Mouse (Mus musculus) small intestine, adult 2 months (tissue): ENCODE measurements around the gene Gnb3. TPM values are rescaled to one million over a fixed set of nuclear protein-coding genes. Genes with fewer than 3 reads are reported as not detected.
A peak's percentile ranks its signal among the peaks of the same experiment; 100 is the strongest.

Experiments
- H3K27ac ChIP-seq: fragments of 200-500 bp; 2 replicates; pipeline ENCODE4 v1.5.1; 2012; ENCODE audit warnings: low read depth, low read length, control low read depth, inconsistent platforms; ENCODE audit not compliant: insufficient read depth
- H3K27me3 ChIP-seq: fragments of 200-500 bp; 2 replicates; pipeline ENCODE4 v1.6.1; 2012; ENCODE audit warnings: mild to moderate bottlenecking, moderate library complexity, low read length, inconsistent platforms; ENCODE audit not compliant: control insufficient read depth, insufficient read depth
- H3K36me3 ChIP-seq: fragments of 200-500 bp; 2 replicates; pipeline ENCODE4 v1.6.1; 2012; ENCODE audit warnings: mild to moderate bottlenecking, low read length, control low read depth, inconsistent platforms; ENCODE audit not compliant: control insufficient read depth, insufficient read depth
- H3K4me1 ChIP-seq: fragments of 200-500 bp; 2 replicates; pipeline ENCODE4 v1.6.1; 2012; ENCODE audit warnings: low read length, inconsistent platforms, mixed read lengths; ENCODE audit not compliant: control insufficient read depth, insufficient read depth, insufficient read length
- H3K4me3 ChIP-seq: fragments of 200-500 bp; 2 replicates; pipeline ENCODE4 v1.5.1; 2012; ENCODE audit warnings: low read depth, mild to moderate bottlenecking, control low read depth, inconsistent platforms, low read length, moderate library complexity
- CTCF ChIP-seq: fragments of 200-500 bp; IDR thresholded peaks from 2 replicates; pipeline ENCODE4 v1.5.1; 2012; ENCODE audit warnings: low read depth, mild to moderate bottlenecking, control low read depth, inconsistent platforms, low read length, moderate library complexity, mixed read lengths; ENCODE audit not compliant: insufficient replicate concordance, insufficient read length; ENCODE audit errors: extremely low read depth
- POLR2A ChIP-seq: fragments of 200-500 bp; IDR thresholded peaks from 2 replicates; pipeline ENCODE4 v1.6.1; 2012; ENCODE audit warnings: low read depth, mild to moderate bottlenecking, control low read depth, inconsistent platforms, low read length, moderate library complexity
- WGBS: fragments of 180-500 bp; shearing (Covaris S2); methylation state at CpG from one replicate; pipeline ENCODE4 v1.1.7; 2018; 5-methylcytosine and 5-hydroxymethylcytosine counted together
- polyA plus RNA-seq: library from polyadenylated mRNA; depleted of rRNA; stranded (reverse); fragments of >200 nt; gene quantifications from 2 replicates; pipeline ENCODE4 v1.2.3, GENCODE M21; 2012

Gene Gnb3
- polyA plus RNA-seq, 1 experiment = 0.19 TPM

- no peak for TF ChIP-seq CTCF
- Histone ChIP-seq H3K4me3 (no peak overlapping the region), H3K27ac (no peak overlapping the region), H3K36me3 (no peaks in the 10 kb centered on the region), H3K27me3 (peaks cover 32% of the 10 kb centered on the region), H3K4me1 (peaks cover 4% of the 10 kb centered on the region)
- WGBS = 40% methylated on average over 3 of the region's 3 CpGs
Observed at GRCm38 (mm10) chr6:124861802-124862201, 21.7 kb upstream of the Gnb3 start.

DNA sequence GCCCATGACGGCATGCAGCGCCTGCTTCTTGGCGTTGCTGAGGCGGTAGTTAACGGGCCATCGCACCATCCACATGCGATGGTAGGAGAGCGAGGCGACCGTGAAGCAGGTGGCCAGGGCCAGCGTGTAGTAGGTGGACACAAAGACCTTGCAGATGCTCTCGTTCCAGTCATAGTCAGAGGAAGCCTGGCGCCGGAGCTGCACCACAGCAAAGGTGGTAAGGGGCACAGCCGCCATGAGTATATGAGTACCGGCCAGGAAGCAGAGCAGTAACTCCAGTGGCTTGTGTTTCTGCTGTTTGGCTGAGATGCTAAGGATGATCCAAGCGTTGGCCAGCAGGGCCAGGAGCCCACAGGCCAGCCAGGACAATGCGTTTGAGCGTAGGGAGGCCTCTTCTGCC is 21.2 kb upstream of the Gnb3 start:
- Histone ChIP-seq H3K27ac (no peak overlapping the region), H3K4me3 (no peak overlapping the region), H3K27me3 (peaks cover 34% of the 10 kb centered on the region), H3K36me3 (no peaks in the 10 kb centered on the region), H3K4me1 (peaks cover 4% of the 10 kb centered on the region)
- WGBS = 88% methylated on average over 19 of the region's 19 CpGs
- TF ChIP-seq CTCF (no peak), POLR2A (no peak)

- Histone ChIP-seq H3K27me3 (peaks cover 38% of the 10 kb centered on the region), H3K27ac (no peak overlapping the region), H3K4me1 (peaks cover 4% of the 10 kb centered on the region), H3K4me3 (no peak overlapping the region), H3K36me3 (no peaks in the 10 kb centered on the region)
- 91% methylated on average over 9 of the region's 9 CpGs for WGBS
- TF ChIP-seq POLR2A = no peak
- no peak for TF ChIP-seq CTCF
Observed at GRCm38 (mm10) chr6:124860511-124860910, 20.4 kb upstream of the Gnb3 start.

DNA sequence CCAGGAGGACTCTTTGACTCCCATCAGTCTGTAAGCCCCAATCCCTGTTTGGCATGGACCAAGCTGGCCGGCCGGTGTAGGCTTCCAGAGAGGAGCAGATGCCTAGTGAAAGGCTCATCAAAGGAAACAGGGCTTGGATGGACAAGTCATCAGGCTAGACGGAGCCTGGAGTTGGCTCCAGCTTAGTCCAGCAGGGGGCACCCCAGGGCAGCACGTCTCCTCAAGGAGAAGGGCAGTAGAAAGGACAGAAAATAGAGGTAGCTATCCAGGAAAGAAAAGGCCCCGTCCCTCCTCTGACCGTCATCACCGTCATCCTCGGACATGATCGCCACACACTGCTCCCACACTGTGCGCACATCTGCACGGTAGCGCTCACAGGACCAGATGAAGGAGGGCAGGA is 19.6 kb upstream of the Gnb3 start:
- H3K27ac ChIP-seq = no peak overlapping the region

GRCm38 (mm10) chr6:124858561-124859318 is 18.7 kb upstream of the Gnb3 start:
- no peak for TF ChIP-seq POLR2A
- no peak for TF ChIP-seq CTCF
- H3K4me1 ChIP-seq = peaks cover 4% of the 10 kb centered on the region
- no peaks in the 10 kb centered on the region for H3K36me3 ChIP-seq
- 75% methylated on average over 28 of the region's 28 CpGs for WGBS
- H3K4me3 ChIP-seq = no peak overlapping the region
- H3K27me3 ChIP-seq = peaks cover 33% of the 10 kb centered on the region
- no peak overlapping the region for H3K27ac ChIP-seq

More for the DNA sequence above, 19.6 kb upstream of the Gnb3 start:
- H3K4me1 ChIP-seq = peaks cover 4% of the 10 kb centered on the region
- no peak overlapping the region for H3K4me3 ChIP-seq
- H3K27me3 ChIP-seq = peaks cover 38% of the 10 kb centered on the region
- no peak for TF ChIP-seq POLR2A
- TF ChIP-seq CTCF = peak; percentile 81
- no peaks in the 10 kb centered on the region for H3K36me3 ChIP-seq
- WGBS = 9% methylated on average over 12 of the region's 12 CpGs

DNA sequence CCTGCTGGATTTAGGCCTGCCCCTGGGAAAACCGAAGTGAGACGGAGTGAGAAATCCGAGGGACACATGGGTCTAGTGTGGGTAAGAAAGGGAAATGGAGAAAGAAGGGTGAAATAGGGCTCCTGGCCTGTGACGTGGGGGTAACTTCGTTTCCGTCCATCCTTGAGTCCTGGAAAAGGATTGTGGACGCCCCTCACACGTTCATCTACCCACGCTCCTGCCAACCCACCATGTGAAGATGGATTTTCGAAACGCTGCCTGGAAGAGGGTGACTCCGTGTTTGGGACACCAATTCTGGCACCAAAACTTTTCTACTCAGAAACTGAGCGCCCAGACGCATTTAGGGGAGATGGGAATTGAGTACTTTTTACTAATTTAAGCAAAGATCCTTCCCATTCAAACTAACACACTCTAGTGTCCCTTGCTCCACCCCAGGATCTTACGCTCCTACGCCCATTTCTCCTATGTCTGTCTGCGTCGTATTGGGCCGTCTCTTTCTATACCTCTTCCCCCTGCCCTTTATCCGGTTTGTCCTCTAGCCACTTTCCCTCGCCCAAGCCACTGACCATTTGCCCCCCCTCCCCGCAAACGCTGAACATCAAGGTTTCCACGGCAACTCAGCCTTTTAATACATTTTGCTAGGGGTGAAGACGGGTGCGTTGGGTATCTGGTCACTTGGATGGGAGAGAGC is 17.9 kb upstream of the Gnb3 start:
- WGBS = 36% methylated on average over 26 of the region's 26 CpGs
- Histone ChIP-seq H3K27ac (no peak overlapping the region), H3K36me3 (no peaks in the 10 kb centered on the region), H3K27me3 (peaks cover 27% of the 10 kb centered on the region), H3K4me1 (peaks cover under 1% of the 10 kb centered on the region; the same call in 1 of the 2 replicates), H3K4me3 (peak overlapping the region; percentile 71)
- TF ChIP-seq POLR2A = no peak
- no peak for TF ChIP-seq CTCF

DNA sequence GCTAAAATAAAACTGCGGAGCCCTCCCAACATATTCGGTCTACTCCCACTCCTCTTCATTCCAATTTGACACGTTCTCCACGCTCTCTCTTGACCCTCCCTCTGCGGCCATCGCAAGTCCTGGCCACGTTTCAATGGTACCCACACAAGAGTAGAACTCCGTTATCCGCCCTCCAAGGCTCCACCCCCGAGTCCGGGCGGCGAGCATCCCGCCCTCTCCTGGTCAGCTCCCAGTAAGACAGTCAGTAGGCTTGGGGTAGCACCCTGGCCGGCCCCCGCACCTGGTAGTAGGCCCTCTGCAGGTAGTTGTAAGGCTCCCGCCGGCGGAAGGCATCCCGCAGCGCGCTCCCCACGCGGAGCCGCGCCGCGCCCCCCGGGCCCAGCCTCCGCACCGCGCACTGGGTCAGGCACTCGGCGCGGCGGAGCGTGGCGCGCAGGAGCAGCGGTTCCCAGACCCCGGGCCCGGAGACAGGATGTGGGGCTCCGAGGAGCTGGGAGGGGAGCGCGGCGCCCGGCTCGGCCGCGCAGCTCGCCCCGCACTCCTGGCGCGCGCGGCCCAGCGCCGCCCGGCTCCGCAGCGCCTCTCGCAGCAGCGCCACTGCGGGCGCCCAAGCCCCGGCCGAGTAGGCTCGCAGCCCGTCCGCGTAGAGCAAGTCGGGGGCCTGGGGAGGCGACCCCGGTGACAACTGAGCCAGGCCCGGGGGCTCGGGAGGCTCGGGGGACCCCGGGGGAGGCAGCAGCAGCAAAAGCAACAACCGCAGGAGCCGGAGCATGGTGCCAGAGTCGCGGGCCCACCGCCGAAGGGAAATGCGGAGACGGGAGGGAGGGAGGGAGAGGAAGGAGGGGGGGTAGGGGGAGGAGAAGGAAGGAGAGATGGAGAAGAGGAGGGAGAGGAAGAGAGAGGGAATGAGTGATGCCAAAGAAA is 17.1 kb upstream of the Gnb3 start, which contains the start of gene P3h3:
P3h3 (minus strand) TSS at position 837 of the 924 bp plus-strand sequence.
- H3K4me1 ChIP-seq = no peaks in the 10 kb centered on the region; the same call in 1 of the 2 replicates
- no peak within 1 kb of the TSS for H3K27ac ChIP-seq
- peak within 1 kb of the TSS; percentile 71 for H3K4me3 ChIP-seq
- TF ChIP-seq CTCF (peak; percentile 65; the same call in 1 of the 2 replicates), POLR2A (no peak)
- no peaks in the 10 kb centered on the region for H3K36me3 ChIP-seq
- WGBS = 2% methylated on average over 81 of the region's 86 CpGs
- H3K27me3 ChIP-seq = peaks cover 24% of the 10 kb centered on the region
